Mouse (Mus musculus): ENCODE data around the gene Gm17657.

- TF ChIP-seq CTCF (IDR thresholded peaks at IDR 0.05; ENCODE audit: low read depth, low read length) (no peak), POLR2A (IDR thresholded peaks at IDR 0.05; ENCODE audit: borderline replicate concordance, low read depth, low read length) (no peak)
Observed at GRCm38 (mm10) chr17:29586921-29587320, 37.5 kb upstream of the Gm17657 start.

Data from bone marrow macrophage, adult 2 months (primary cell).